Mouse (Mus musculus) liver, embryonic 14.5 days (tissue): ENCODE data around the gene Acot6. TPM values are rescaled to one million over a fixed set of nuclear protein-coding genes. Genes with fewer than 3 reads are reported as not detected.

Experiments
- ATAC-seq: fragments of 200-750 bp; cut with Nextera tagmentation; 2 replicates; pipeline ENCODE4 v1.8.0; 2017; ENCODE audit warnings: moderate number of reproducible peaks, mild to moderate bottlenecking, moderate library complexity; ENCODE audit not compliant: insufficient read depth
- DNase-seq, 3 experiments: peaks; one replicate each; pipeline ENCODE4 v3.0.0-alpha.2; 2012 to 2013; ENCODE audit warnings: low read depth in 3 of 3, low spot score in 3 of 3
- H3K27ac ChIP-seq: fragments of 300-500 bp; sonication (generic); 2 replicates; pipeline ENCODE4 v1.5.1; 2014; ENCODE audit warnings: moderate library complexity, mild to moderate bottlenecking, control low read depth, inconsistent platforms
- H3K27me3 ChIP-seq: fragments of 300-500 bp; sonication (generic); 2 replicates; pipeline ENCODE4 v1.6.1; 2014; ENCODE audit warnings: mild to moderate bottlenecking, low read length, moderate library complexity; ENCODE audit not compliant: control insufficient read depth, insufficient read depth
- H3K36me3 ChIP-seq: fragments of 300-500 bp; sonication (generic); replicated peaks from 2 replicates; pipeline ENCODE4 v1.6.1; 2014; ENCODE audit warnings: low read depth; ENCODE audit not compliant: control insufficient read depth, insufficient read depth
- H3K4me1 ChIP-seq, 2 experiments: fragments of 200-500 bp in 1 of 2; fragments of 300-500 bp in 1 of 2; sonication (generic) in 1 of 2; replicated peaks; 2 replicates each; pipeline ENCODE4 v1.6.1; 2012 to 2014; ENCODE audit warnings: antibody characterized with exemption in 1 of 2, inconsistent platforms in 1 of 2, low read length in 1 of 2; ENCODE audit not compliant: control insufficient read depth in 2 of 2, insufficient read depth in 2 of 2
- H3K4me2 ChIP-seq: fragments of 300-500 bp; sonication (generic); 2 replicates; pipeline ENCODE4 v1.6.1; 2014; ENCODE audit warnings: low read depth, mild to moderate bottlenecking, control low read depth, moderate library complexity
- H3K4me3 ChIP-seq, 2 experiments: fragments of 200-500 bp in 1 of 2; fragments of 300-500 bp in 1 of 2; sonication (generic) in 1 of 2; 2 replicates each; pipeline ENCODE4 v1.5.1; 2012 to 2014; ENCODE audit warnings: low read depth in 2 of 2, low read length in 2 of 2, mild to moderate bottlenecking in 2 of 2, control low read depth in 1 of 2, inconsistent platforms in 1 of 2, moderate library complexity in 1 of 2; ENCODE audit not compliant: insufficient read depth in 1 of 2
- H3K9ac ChIP-seq: fragments of 300-500 bp; sonication (generic); replicated peaks from 2 replicates; pipeline ENCODE4 v1.6.1; 2014; ENCODE audit warnings: mild to moderate bottlenecking, control low read depth, moderate library complexity
- H3K9me3 ChIP-seq: fragments of 300-500 bp; sonication (generic); 2 replicates; pipeline ENCODE4 v1.6.1; 2016; ENCODE audit warnings: low read length, mixed read lengths; ENCODE audit not compliant: control insufficient read depth
- CTCF ChIP-seq: IDR thresholded peaks from 2 replicates; pipeline ENCODE4 v1.5.1; 2016; ENCODE audit warnings: antibody characterized with exemption, low read depth, control low read depth
- EP300 ChIP-seq: IDR thresholded peaks from 2 replicates; pipeline ENCODE4 v1.6.1; 2016; ENCODE audit warnings: antibody characterized with exemption, low read depth
- WGBS: fragments of 180-500 bp; shearing (Covaris S2); extraction: QIAGEN DNeasy Blood & Tissue Kit; methylation state at CpG from one replicate; pipeline ENCODE4 v1.1.7; 2014; ENCODE audit not compliant: insufficient replicate concordance; 5-methylcytosine and 5-hydroxymethylcytosine counted together
- polyA plus RNA-seq, 2 experiments: library from polyadenylated mRNA; depleted of rRNA in 1 of 2; stranded (reverse) in 1 of 2; unstranded in 1 of 2; fragments of >200 nt; fragmentation: Nextera tagmentation in 1 of 2; extraction: Ambion mirVana in 1 of 2; gene quantifications; 2 replicates each; pipeline versions ENCODE4 v1.2.1 to v1.2.3; 2012 to 2014

Acot6 gene
- polyA plus RNA-seq, 2 experiments, result 0.48 to 1.0 TPM

GRCm38 (mm10) chr12:84053679-84054391, 46.6 kb upstream of the Acot6 start:
- 4% methylated on average over 39 of the region's 46 CpGs for WGBS
- Histone ChIP-seq H3K4me2 (peak overlapping the region; percentile 49), H3K27me3 (peaks cover 21% of the 10 kb centered on the region), H3K9me3 (no peaks in the 10 kb centered on the region), H3K27ac (no peak overlapping the region), H3K4me3 (peak overlapping the region; percentile 39 to 45), H3K36me3 (no peaks in the 10 kb centered on the region), H3K4me1 (no peaks in the 10 kb centered on the region; a peak in 1 of 4 replicates), H3K9ac (peak overlapping the region; percentile 23; the same call in 1 of the 2 replicates)
- TF ChIP-seq EP300 (no peak), CTCF (peak; percentile 24; the same call in 1 of the 2 replicates)
- ATAC-seq (no peak), DNase-seq (no peak)

- WGBS, result 8% methylated on average over 2 of the region's 2 CpGs
- Histone ChIP-seq H3K9ac (no peak overlapping the region), H3K27me3 (no peaks in the 10 kb centered on the region), H3K36me3 (no peaks in the 10 kb centered on the region), H3K4me1 (no peaks in the 10 kb centered on the region), H3K9me3 (no peaks in the 10 kb centered on the region), H3K4me2 (no peak overlapping the region), H3K27ac (no peak overlapping the region), H3K4me3 (no peak overlapping the region)
- TF ChIP-seq CTCF, result peak; percentile 55; the same call in 1 of the 2 replicates
- no peak for TF ChIP-seq EP300
- DNase-seq, result no peak
- no peak for ATAC-seq
These were observed 39.5 kb upstream of the Acot6 start for GRCm38 (mm10) chr12:84060946-84061345.

GRCm38 (mm10) chr12:84062336-84062735, 38.1 kb upstream of the Acot6 start:
- H3K4me3 ChIP-seq, result no peak overlapping the region
- no peak for TF ChIP-seq EP300
- no peak for TF ChIP-seq CTCF
- no peak overlapping the region for H3K4me2 ChIP-seq
- DNase-seq (no peak), ATAC-seq (no peak)
- H3K4me1 ChIP-seq, result no peaks in the 10 kb centered on the region
- no peak overlapping the region for H3K9ac ChIP-seq
- no peaks in the 10 kb centered on the region for H3K36me3 ChIP-seq
- 81% methylated on average over 20 of the region's 20 CpGs for WGBS
- no peaks in the 10 kb centered on the region for H3K27me3 ChIP-seq
- H3K9me3 ChIP-seq, result no peaks in the 10 kb centered on the region
- H3K27ac ChIP-seq, result no peak overlapping the region

- H3K9ac ChIP-seq, result no peak overlapping the region
- no peaks in the 10 kb centered on the region for H3K4me1 ChIP-seq
- no peaks in the 10 kb centered on the region for H3K9me3 ChIP-seq
- TF ChIP-seq CTCF (peak; percentile 63), EP300 (no peak)
- H3K4me2 ChIP-seq, result no peak overlapping the region
- H3K27me3 ChIP-seq, result no peaks in the 10 kb centered on the region; the same call in 1 of the 2 replicates
- DNase-seq (no peak), ATAC-seq (no peak)
- WGBS, result 52% methylated on average over 5 of the region's 5 CpGs
- no peak overlapping the region for H3K27ac ChIP-seq
- H3K36me3 ChIP-seq, result no peaks in the 10 kb centered on the region
- H3K4me3 ChIP-seq, result no peak overlapping the region
These were observed 37.2 kb upstream of the Acot6 start for GRCm38 (mm10) chr12:84063228-84063627.

GRCm38 (mm10) chr12:84063833-84064232, 36.6 kb upstream of the Acot6 start:
- no peak overlapping the region for H3K27ac ChIP-seq
- H3K9me3 ChIP-seq, result no peaks in the 10 kb centered on the region
- WGBS, result 46% methylated on average over 2 of the region's 2 CpGs
- peaks cover 3% of the 10 kb centered on the region for H3K27me3 ChIP-seq
- ATAC-seq (no peak), DNase-seq (no peak)
- H3K4me2 ChIP-seq, result no peak overlapping the region
- no peaks in the 10 kb centered on the region for H3K36me3 ChIP-seq
- no peaks in the 10 kb centered on the region for H3K4me1 ChIP-seq
- no peak overlapping the region for H3K9ac ChIP-seq
- TF ChIP-seq CTCF (no peak), EP300 (no peak)
- no peak overlapping the region for H3K4me3 ChIP-seq
